Mouse (Mus musculus) cerebellum, adult 2 months (tissue): Measurements from ENCODE around the gene Gtsf1l.

Experiments
- CTCF ChIP-seq: fragments of 200-500 bp; IDR thresholded peaks from 2 replicates; pipeline ENCODE4 v1.5.1; 2011; ENCODE audit warnings: low read depth, mild to moderate bottlenecking, control low read depth, low read length, moderate library complexity, borderline replicate concordance; ENCODE audit not compliant: insufficient read depth
- POLR2A ChIP-seq: fragments of 200-500 bp; IDR thresholded peaks from 2 replicates; pipeline ENCODE4 v1.6.1; 2011; ENCODE audit warnings: low read length, control low read depth, borderline replicate concordance; ENCODE audit not compliant: insufficient read depth

DNA sequence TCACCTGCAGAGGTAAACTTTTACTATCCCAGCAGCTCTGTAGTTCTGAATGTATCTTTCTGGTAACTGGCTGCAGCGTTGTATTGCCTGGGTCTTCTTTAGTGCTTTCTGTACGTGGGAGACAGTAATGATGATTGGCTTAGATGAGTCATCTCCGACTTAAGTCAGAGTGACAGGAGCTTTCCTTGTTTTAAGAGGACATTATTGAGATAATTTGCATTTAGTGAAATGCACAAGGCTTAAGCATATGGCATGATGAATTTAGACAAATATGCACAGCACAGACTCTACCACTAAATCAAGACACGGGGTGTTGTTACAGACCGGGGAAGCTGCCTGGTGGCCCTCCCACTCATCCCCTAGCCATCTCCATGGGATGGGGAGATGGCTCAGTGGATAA, 44.7 kb upstream of the Gtsf1l start:
- TF ChIP-seq CTCF (no peak), POLR2A (no peak)
